Mouse (Mus musculus) spleen, postnatal 10 days (tissue): ENCODE data around the gene Plcb1.
A peak's percentile ranks its signal among the peaks of the same experiment; 100 is the strongest.

Source experiments
- DNase-seq, 2 experiments: peaks; one replicate each; pipeline ENCODE4 v3.0.0; 2021 to 2022; ENCODE audit warnings: low spot score in 2 of 2

Plcb1 gene

GRCm38 (mm10) chr2:135404095-135404494 lies 618.2 kb downstream of the Plcb1 start:
- DNase-seq = no peak

GRCm38 (mm10) chr2:135409418-135410097 lies 623.7 kb downstream of the Plcb1 start:
- DNase-seq = no peak

- no peak for DNase-seq
Measured at GRCm38 (mm10) chr2:135411675-135412074, 625.8 kb downstream of the Plcb1 start.

GRCm38 (mm10) chr2:135415137-135415536 lies 629.3 kb downstream of the Plcb1 start:
- no peak for DNase-seq

GRCm38 (mm10) chr2:135419301-135419700 lies 633.4 kb downstream of the Plcb1 start:
- DNase-seq = no peak

DNA sequence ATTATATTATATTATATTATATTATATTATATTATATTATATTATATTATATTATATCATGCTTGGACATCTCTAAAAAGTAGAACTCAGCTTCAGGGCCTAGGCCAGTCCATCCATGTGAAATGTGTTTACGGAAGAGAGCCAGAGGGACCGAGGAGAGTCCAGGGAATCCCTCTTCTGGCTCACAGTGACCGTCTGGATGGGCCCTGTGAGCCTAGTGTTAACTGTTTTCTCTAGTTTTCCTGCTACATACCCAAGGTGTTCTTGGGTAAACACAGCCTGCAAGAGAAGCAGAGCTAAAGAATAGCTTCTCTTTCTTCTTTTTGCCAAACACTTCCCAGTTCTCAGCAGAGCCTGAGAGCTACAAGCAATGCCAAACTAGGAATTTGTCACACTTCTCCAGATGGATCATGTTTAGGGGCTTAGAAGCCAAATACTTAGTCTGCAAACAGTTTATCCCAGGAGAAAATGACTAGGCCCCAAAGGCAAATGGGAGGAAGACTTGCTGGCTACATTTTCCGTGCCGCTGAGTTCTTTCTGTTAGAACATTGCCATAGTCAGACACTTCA lies 649.2 kb downstream of the Plcb1 start:
- DNase-seq = no peak

- no peak for DNase-seq
Measured at GRCm38 (mm10) chr2:135439034-135439433, 653.2 kb downstream of the Plcb1 start.

DNA sequence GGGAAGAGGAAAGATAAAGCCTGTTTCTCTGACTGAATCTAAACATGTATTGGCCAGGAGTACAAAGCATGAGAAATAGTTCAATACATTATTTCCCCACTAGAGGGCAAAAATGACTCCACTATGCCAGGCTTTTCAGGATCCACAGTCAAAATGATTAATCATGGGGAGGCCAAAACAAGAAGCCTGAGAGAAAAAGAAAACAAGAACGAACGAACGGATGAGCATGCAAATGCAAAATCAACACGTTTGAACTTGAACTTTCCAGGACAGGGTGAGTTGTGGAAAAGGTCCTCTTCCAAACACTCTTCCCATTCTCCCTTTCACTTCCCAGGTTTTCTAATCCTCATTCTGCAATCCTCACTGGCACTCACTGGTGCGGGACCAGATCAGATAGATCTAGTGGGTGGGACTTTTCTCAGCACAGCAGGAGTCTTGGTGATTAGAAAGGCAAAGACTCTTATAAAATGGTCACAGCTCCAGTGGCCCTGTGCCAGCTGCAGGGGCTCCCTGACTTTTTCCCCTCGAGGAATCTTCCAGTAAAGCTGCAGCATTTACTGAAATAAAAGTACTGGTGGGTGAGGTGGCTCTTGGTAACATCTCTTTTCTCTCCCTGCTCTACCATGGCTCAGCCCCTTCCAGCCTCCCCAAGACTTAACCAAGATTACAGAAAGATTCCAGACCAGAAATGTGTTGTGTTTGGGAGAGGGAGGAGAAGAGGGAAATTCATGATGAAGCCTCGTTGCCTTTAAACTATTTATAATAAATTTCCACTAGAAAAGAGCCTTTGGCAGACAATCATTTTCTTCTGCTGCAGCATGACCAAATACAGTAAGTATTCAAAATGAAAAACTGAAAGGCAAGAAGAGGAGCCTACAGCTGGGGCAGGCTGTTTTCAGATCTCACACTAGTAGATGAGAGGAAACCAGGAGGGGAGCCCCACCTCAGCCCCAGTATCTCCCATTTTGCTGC lies 654.0 kb downstream of the Plcb1 start:
- peak in 1 of 2 experiments; percentile 14 for DNase-seq

DNA sequence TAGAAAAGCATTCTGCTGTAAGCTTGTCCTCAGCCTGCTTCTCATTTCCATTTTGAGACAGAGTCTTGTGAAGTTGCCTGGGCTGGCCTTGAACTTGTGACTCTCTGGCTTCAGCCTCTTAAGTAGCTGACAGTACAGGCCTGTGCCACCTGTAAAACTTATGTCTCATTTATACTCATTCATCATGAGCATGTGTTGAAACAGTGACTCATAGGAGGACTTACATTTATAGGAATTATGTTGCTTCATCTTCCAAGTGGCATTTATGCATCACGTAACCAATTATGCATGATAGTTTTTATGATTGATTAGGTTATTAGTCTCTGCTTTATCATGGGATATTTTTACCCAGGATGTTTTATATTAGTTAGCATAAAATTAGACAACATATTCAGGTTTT lies 667.7 kb downstream of the Plcb1 start:
- DNase-seq = no peak

- DNase-seq = no peak
Measured at GRCm38 (mm10) chr2:135454015-135454414, 668.1 kb downstream of the Plcb1 start.

- no peak for DNase-seq
Measured at GRCm38 (mm10) chr2:135454455-135454854, 668.6 kb downstream of the Plcb1 start.

- no peak for DNase-seq
Measured at GRCm38 (mm10) chr2:135467895-135468294, 682.0 kb downstream of the Plcb1 start.

DNA sequence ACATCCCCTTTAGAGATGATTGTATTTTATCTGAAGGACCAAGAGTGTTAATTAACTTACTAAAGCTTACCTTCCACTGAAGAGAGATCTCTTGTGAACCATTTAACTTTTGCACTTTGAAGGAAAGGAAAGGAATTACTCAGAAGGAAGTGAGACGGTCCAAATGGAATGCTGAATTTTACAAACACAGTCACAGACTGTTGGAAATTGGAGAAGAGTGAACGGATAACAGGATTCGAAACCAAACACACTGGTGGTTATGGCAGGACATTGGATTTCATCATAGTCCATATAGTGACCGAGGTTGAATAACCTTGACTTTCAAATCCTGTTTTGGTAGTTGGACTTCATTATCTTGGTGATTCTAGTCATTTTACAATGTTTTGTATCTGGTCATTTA lies 688.2 kb downstream of the Plcb1 start:
- DNase-seq = no peak

- no peak for DNase-seq
Measured at GRCm38 (mm10) chr2:135485248-135485647, 699.4 kb downstream of the Plcb1 start.

GRCm38 (mm10) chr2:135488277-135488676 lies 702.4 kb downstream of the Plcb1 start:
- no peak for DNase-seq

GRCm38 (mm10) chr2:135489127-135489526 lies 703.3 kb downstream of the Plcb1 start:
- no peak for DNase-seq

DNA sequence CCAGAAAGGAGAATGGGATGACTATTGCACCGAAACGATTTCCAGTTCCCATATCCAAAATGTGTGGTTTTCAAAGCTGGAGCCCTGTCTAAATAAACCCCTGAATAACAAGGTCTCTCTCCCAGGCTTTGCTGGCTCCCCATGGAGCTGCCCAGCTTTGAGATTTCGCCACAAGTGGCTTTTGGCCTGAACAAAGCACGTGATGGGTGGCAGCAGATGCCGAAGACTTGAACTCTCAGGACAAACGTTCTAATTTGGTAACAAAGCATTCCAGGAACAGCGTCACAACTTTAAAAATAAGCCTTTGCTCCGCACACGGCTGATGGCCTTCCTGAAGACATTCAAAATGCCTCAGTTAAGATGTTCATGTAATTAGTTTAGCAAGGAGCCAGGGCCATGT lies 706.9 kb downstream of the Plcb1 start:
- no peak for DNase-seq

DNA sequence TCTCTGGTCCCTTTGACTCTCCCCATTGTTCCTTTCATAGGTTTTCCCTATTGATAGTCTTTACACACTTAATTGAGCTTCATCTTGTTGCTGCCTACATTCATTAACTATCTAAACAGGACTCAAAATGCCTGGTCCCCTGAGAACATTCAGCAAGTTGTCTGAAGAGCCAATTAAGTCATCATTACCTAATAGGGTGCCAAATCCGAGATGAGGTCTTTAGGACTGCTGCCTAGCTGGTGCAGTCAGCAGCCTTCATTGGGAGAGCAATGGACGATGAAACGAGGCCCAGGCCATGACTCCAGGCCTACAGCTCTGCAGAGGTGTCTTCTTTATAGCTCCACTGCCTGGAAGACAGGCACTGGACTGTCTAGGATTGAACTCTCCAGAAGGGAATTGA lies 710.7 kb downstream of the Plcb1 start:
- no peak for DNase-seq

- DNase-seq = no peak
Measured at GRCm38 (mm10) chr2:135497251-135497650, 711.4 kb downstream of the Plcb1 start.

- no peak for DNase-seq
Measured at GRCm38 (mm10) chr2:135500872-135501271, 715.0 kb downstream of the Plcb1 start.

DNA sequence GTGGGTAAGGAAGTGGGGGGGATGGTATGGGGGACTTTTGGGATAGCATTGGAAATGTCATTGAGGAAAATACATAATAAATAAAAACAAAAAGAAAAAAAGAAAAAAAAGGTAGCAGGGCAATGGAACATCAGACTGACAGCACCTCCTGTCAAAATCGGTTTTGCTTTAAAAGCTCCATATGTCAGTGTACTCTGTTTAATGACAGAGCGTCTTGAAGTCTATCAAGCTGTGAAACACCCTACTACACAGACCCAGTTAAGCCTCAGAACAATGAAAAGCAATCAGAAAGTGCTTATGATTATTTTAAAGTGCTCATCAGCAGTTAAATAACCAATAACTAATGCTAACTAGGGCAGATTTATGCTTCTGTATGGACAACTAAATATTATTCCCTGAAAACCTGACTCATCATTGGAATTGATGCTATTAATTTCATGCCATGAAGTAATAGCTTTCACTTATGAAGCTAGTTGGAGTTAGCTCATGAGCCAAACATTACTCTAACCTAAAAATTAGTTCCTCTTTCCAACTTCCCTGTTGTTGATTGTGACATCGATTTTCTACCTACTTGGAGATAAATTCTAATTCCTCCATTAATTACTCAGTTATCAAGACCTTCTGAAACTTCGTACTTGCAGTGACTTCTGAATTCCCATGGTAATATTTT lies 717.6 kb downstream of the Plcb1 start:
- no peak for DNase-seq

GRCm38 (mm10) chr2:135503998-135504354 lies 718.1 kb downstream of the Plcb1 start:
- no peak for DNase-seq
